Mouse (Mus musculus) erythroblast, embryonic 14.5 days (primary cell): ENCODE data around the gene Timm44.

Experiments
- GATA1 ChIP-seq: IDR thresholded peaks from 2 replicates; pipeline ENCODE4 v1.6.1; 2012; ENCODE audit warnings: low read length, inconsistent platforms, mixed read lengths
- TAL1 ChIP-seq: IDR thresholded peaks from 3 replicates; pipeline ENCODE4 v1.6.1; 2012; ENCODE audit warnings: low read length, inconsistent platforms, mixed read lengths

GRCm38 (mm10) chr8:4322470-4322869 lies 46.8 kb upstream of the Timm44 start:
- TF ChIP-seq GATA1, result no peak
- TF ChIP-seq TAL1, result no peak
